Mouse (Mus musculus) limb, embryonic 14.5 days (tissue): Measurements from ENCODE around the gene Sf1. TPM values are rescaled to one million over a fixed set of nuclear protein-coding genes. Genes with fewer than 3 reads are reported as not detected.
A peak's percentile ranks its signal among the peaks of the same experiment; 100 is the strongest.

ENCODE experiments used
- ATAC-seq: fragments of 200-750 bp; cut with Nextera tagmentation; 2 replicates; pipeline ENCODE4 v1.8.0; 2017; ENCODE audit warnings: low read depth, moderate number of reproducible peaks, moderate TSS enrichment; ENCODE audit not compliant: low FRiP score
- DNase-seq: peaks from one replicate; pipeline ENCODE4 v3.0.0-alpha.2; 2015; ENCODE audit warnings: low spot score
- H3K27ac ChIP-seq: fragments of 300-500 bp; sonication (generic); replicated peaks from 2 replicates; pipeline ENCODE4 v1.5.1; 2014; ENCODE audit warnings: low read depth, mild to moderate bottlenecking, low read length, moderate library complexity, mixed read lengths
- H3K27me3 ChIP-seq: fragments of 300-500 bp; sonication (generic); 2 replicates; pipeline ENCODE4 v1.6.1; 2014; ENCODE audit warnings: low read length, mixed read lengths; ENCODE audit not compliant: control insufficient read depth, insufficient read depth
- H3K36me3 ChIP-seq: fragments of 300-500 bp; sonication (generic); 2 replicates; pipeline ENCODE4 v1.6.1; 2014; ENCODE audit warnings: mild to moderate bottlenecking, low read length, moderate library complexity, mixed read lengths; ENCODE audit not compliant: control insufficient read depth, insufficient read depth
- H3K4me1 ChIP-seq: fragments of 300-500 bp; sonication (generic); 2 replicates; pipeline ENCODE4 v1.6.1; 2014; ENCODE audit warnings: antibody characterized with exemption, low read length, mixed read lengths; ENCODE audit not compliant: control insufficient read depth, insufficient read depth
- H3K4me2 ChIP-seq: fragments of 300-500 bp; sonication (generic); replicated peaks from 2 replicates; pipeline ENCODE4 v1.6.1; 2014; ENCODE audit warnings: low read depth, mild to moderate bottlenecking, low read length, moderate library complexity; ENCODE audit not compliant: severe bottlenecking
- H3K4me3 ChIP-seq: fragments of 300-500 bp; sonication (generic); replicated peaks from 2 replicates; pipeline ENCODE4 v1.5.1; 2014; ENCODE audit warnings: low read length
- H3K9ac ChIP-seq: fragments of 300-500 bp; sonication (generic); 2 replicates; pipeline ENCODE4 v1.6.1; 2014; ENCODE audit warnings: mild to moderate bottlenecking, low read depth, low read length, moderate library complexity; ENCODE audit not compliant: severe bottlenecking
- H3K9me3 ChIP-seq: fragments of 300-500 bp; sonication (generic); 2 replicates; pipeline ENCODE4 v1.6.1; 2016; ENCODE audit warnings: low read length; ENCODE audit not compliant: control insufficient read depth
- POLR2A ChIP-seq: fragments of 200-500 bp; IDR thresholded peaks from 2 replicates; pipeline ENCODE4 v1.8.0; 2012; ENCODE audit warnings: inconsistent platforms, mild to moderate bottlenecking, moderate library complexity, borderline replicate concordance; ENCODE audit not compliant: insufficient read depth, insufficient read length; ENCODE audit errors: extremely low read depth
- WGBS: fragments of 180-500 bp; shearing (Covaris S2); extraction: QIAGEN DNeasy Blood & Tissue Kit; methylation state at CpG from one replicate; pipeline ENCODE4 v1.1.7; 2014; 5-methylcytosine and 5-hydroxymethylcytosine counted together
- polyA plus RNA-seq, 2 experiments: library from polyadenylated mRNA; depleted of rRNA in 1 of 2; stranded (reverse) in 1 of 2; unstranded in 1 of 2; fragments of >200 nt; fragmentation: Nextera tagmentation in 1 of 2; extraction: Ambion mirVana in 1 of 2; gene quantifications; 2 replicates each; pipeline versions ENCODE4 v1.2.1 to v1.2.3; 2012 to 2014

The Sf1 gene
- polyA plus RNA-seq, 2 experiments = 149 to 252 TPM

GRCm38 (mm10) chr19:6338716-6339115 is 24.8 kb upstream of the Sf1 start:
- Histone ChIP-seq H3K36me3 (peaks cover 45% of the 10 kb centered on the region), H3K4me3 (no peak overlapping the region)
- 93% methylated on average over 11 of the region's 11 CpGs for WGBS

GRCm38 (mm10) chr19:6339191-6339590 is 24.3 kb upstream of the Sf1 start:
- Histone ChIP-seq H3K27ac (no peak overlapping the region), H3K9me3 (no peaks in the 10 kb centered on the region), H3K27me3 (no peaks in the 10 kb centered on the region), H3K36me3 (peaks cover 49% of the 10 kb centered on the region), H3K4me1 (peaks cover 18% of the 10 kb centered on the region), H3K9ac (no peak overlapping the region), H3K4me3 (no peak overlapping the region), H3K4me2 (no peak overlapping the region)
- WGBS = 92% methylated on average over 6 of the region's 6 CpGs
- no peak for ATAC-seq
- no peak for TF ChIP-seq POLR2A
- no peak for DNase-seq

More at GRCm38 (mm10) chr19:6338716-6339115, 24.8 kb upstream of the Sf1 start:
- ATAC-seq (no peak), DNase-seq (no peak)
- Histone ChIP-seq H3K9ac (no peak overlapping the region), H3K4me2 (no peak overlapping the region), H3K9me3 (no peaks in the 10 kb centered on the region), H3K27me3 (no peaks in the 10 kb centered on the region), H3K27ac (no peak overlapping the region), H3K4me1 (peaks cover 20% of the 10 kb centered on the region)
- no peak for TF ChIP-seq POLR2A

GRCm38 (mm10) chr19:6339890-6340504 is 23.5 kb upstream of the Sf1 start:
- no peaks in the 10 kb centered on the region for H3K27me3 ChIP-seq
- peaks cover 54% of the 10 kb centered on the region for H3K36me3 ChIP-seq
- ATAC-seq = no peak
- H3K4me1 ChIP-seq = peaks cover 17% of the 10 kb centered on the region
- no peak for DNase-seq
- H3K9me3 ChIP-seq = no peaks in the 10 kb centered on the region
- no peak overlapping the region for H3K4me2 ChIP-seq
- H3K4me3 ChIP-seq = 0 out of 2 replicates have a peak overlapping the region, but pooled peaks have one; percentile 69
- TF ChIP-seq POLR2A = no peak
- WGBS = 74% methylated on average over 15 of the region's 15 CpGs
- H3K9ac ChIP-seq = no peak overlapping the region
- no peak overlapping the region for H3K27ac ChIP-seq

- Histone ChIP-seq H3K4me1 (peaks cover 16% of the 10 kb centered on the region), H3K36me3 (peaks cover 62% of the 10 kb centered on the region), H3K27me3 (no peaks in the 10 kb centered on the region), H3K27ac (no peak within 1 kb of the TSS), H3K4me2 (peak within 1 kb of the TSS; percentile 91), H3K4me3 (peak within 1 kb of the TSS; percentile 69), H3K9ac (peak within 1 kb of the TSS; percentile 64), H3K9me3 (no peaks in the 10 kb centered on the region)
- DNase-seq (peak; percentile 70), ATAC-seq (peak; percentile 84)
- 14% methylated on average over 34 of the region's 72 CpGs for WGBS
- no peak for TF ChIP-seq POLR2A
Measured at GRCm38 (mm10) chr19:6340524-6341452, 22.7 kb upstream of the Sf1 start, which contains the start of gene Map4k2. TSS of gene Map4k2 (plus strand) at chr19:6341135.

- no peak overlapping the region for H3K27ac ChIP-seq
- ATAC-seq = no peak
Measured at GRCm38 (mm10) chr19:6341453-6342077, 21.9 kb upstream of the Sf1 start.

More at GRCm38 (mm10) chr19:6341453-6342077, 21.9 kb upstream of the Sf1 start:
- WGBS = 17% methylated on average over 15 of the region's 23 CpGs
- Histone ChIP-seq H3K36me3 (peaks cover 69% of the 10 kb centered on the region), H3K4me1 (peaks cover 8% of the 10 kb centered on the region), H3K4me3 (peak overlapping the region; percentile 69), H3K4me2 (peak overlapping the region; percentile 91), H3K27me3 (no peaks in the 10 kb centered on the region), H3K9ac (peak overlapping the region; percentile 64), H3K9me3 (no peaks in the 10 kb centered on the region)
- TF ChIP-seq POLR2A = no peak
- no peak for DNase-seq
